Mouse (Mus musculus) layer of hippocampus, postnatal 36 days (tissue): ENCODE data around the gene Prss48. TPM values are rescaled to one million over a fixed set of nuclear protein-coding genes. Genes with fewer than 3 reads are reported as not detected.
"Not testable (repeated sequence)": the region's sequence is repeated elsewhere in the genome, so short reads cannot be mapped to it uniquely, and the experiment has no call there.

Experiments used
- DNase-seq, 2 experiments: peaks; one replicate each; pipeline ENCODE4 v3.0.0; 2022
- total RNA-seq, 2 experiments: library from RNA; stranded (reverse); gene quantifications; 2 replicates each; pipeline ENCODE4 v1.2.3; 2021

Prss48 gene
- total RNA-seq, 2 experiments from 2014 or later = not detected

DNA sequence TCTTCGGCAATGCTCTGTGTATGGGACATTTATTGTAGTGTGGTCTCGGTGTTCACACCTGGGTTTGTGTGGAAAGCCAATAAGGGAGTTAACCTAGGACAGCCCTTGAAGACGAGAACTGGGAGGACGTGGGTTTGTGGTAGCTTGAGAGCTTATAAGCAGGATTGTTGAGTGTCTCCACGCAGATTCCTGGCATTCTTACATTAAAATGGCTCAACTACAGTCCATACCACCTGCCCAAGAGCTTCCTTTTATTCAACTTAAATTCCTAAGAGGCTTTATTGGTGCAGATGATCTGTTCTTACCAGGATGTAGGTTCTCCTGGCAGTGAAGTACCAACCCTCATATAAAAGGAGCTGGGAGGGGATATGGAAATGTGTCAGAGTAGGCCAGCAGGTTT, 649 bp upstream of the Prss48 start:
- DNase-seq = no peak

DNA sequence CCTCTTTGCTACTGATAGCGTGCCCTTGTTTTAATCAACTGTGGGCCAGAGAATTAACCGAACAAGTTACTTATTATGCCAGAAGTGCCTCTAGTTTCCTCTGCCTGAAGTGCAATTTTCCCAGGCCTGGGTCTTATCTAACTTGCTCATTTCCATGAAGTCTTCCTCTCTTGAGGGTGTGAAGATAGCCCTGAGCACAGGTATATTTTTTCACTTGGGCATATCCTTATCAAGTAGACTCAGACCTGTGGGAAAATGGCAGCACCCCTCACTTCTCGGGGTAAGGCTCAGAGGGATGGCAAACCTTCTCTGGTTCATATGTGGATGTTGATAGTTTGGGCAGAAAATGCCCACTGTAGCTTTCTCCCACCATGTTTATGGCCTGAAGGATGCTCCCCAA, 1.0 kb downstream of the Prss48 start:
- DNase-seq = no peak

DNA sequence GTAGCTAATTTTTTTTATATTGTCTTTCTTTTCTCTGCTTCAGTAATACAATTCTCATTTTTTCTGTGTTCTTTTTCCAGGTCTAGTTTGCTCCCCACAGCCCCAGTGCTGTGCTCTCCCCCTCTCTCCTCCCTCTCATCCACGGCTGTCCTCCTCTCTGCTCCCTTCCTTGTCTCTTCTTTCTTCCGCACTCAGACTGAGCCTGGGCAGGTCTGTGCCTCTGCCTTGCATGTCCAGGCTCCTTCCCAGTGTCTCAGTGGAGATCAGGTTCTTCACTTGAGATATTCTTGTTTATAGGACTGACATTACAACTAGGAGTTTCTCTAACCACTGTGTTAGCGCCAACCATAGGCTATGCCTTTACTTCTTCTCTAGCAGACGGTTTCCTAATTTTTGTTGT, 7.6 kb downstream of the Prss48 start:
- no peak for DNase-seq

DNA sequence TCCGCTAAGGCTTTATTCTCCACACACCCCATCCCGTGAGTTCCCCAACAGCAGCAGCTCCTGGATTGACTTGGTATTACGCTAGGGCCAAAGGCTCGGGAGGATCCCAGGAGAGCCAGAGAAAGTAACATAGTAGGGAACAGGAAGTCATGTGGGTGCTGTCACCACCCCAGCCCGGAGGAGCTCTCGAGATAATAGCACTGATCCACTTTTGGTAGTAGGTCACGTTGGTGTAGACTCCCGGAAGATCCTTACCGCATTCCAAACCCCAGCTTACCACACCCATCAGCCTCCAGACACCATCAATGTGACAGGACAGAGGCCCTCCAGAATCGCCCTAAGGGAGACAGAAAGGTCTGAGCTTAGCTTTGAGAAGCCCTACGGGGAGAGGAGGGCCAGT, 8.5 kb downstream of the Prss48 start:
- no peak for DNase-seq

DNA sequence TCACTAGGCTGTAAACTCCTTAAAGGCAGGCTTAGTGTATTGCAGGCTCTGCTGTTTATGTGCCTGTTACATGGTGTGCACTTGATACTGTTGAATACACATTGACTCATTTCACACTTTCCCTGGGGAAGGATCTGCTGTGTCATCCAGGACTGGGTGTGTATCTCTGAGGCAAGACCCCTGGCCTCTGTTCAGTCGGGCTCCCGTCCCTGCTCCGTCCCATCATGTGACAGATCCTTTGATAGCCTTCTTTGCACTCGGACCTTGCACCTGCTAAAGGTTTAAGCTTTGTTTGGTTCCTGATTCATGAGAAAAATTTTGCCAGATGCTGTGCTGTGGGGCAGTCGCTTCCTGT, 10.5 kb downstream of the Prss48 start:
- DNase-seq = no peak

DNA sequence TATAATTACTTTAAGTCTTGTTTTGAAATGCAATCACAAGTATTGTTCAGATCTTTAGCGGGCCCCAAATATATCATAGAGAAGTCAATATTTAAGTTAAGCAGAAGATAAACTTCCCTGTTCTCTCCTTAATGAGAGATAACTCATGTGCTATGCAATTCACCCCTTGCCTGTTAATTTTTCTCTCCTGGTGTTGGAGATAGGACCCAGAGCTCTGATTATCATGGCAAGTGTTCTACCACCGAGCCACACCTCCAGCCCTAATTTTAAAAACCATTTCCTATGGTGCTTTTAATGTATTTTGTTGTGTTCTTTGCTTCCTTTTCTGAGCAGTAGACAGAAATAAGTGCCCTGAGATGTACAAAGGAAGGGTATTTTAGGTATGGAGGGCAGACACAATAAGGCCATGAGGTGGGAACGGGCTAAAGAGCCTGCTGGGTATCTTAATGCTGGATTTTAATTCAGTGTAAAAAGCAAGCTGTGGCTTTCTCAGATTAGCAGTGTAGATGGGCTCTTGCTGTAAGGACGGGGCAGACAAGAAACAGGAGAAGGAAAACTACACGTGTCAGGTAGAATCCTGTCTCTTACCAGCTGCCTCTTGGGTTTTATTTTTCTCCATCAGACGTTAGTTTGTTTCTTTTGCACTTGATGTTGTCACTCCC, 11.0 kb downstream of the Prss48 start:
- DNase-seq = no peak

DNA sequence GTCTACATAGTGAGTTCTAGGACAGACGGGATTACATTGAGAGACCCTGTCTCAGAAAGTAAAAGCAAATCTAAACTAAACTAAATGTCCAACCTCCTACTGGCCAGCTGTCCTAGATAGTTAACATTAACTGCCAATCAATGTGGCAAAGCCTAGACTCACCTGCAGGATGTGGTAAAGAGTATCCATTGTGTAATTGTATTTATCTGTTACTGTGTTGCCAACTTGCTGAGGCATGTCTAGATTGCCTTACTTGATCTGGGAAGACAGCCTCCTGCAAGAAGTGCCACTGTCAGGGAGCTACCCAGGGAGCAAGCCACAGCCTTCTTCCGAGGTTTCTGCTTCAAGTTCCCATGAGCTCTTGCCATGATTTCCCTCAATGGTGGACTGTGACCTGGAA, 15.1 kb downstream of the Prss48 start:
- DNase-seq = no peak

DNA sequence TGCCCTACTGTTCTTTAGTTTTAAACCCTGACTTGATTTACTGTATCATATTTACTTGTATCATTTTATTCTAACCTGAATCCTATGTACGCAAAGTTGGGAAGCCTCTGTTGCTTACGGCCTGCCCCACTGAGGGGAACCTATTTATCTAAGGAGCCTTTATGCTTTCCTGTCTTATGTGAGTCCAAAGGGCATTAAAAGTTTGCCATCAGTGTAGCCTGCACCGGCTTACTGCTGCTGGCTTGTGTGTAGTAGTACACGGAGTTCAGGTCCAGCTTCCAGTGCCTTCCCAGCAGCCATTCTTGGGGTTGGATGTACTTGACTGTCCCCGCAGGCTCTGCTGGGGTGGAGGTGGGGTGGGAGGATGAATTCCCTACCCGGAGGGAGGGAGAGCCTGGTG, 17.8 kb downstream of the Prss48 start:
- DNase-seq = no peak

DNA sequence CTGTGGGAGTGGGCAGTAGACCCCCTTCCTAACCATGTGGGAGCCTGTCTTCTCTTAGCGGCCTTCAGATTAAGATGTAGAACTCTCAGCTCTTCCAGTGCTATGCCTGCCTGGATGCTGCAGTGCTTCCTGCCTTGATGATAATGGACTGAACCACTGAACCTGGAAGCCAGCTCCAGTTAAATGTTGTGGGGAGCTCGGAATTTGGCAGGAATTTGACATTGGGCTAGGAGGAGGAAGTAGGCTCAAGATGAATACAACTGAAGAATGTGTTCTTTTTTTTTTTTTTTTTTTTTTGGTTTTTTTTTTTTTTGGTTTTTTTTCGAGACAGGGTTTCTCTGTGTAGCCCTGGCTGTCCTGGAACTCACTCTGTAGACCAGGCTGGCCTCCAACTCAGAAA, 20.5 kb downstream of the Prss48 start:
- not testable (repeated sequence) for DNase-seq

DNA sequence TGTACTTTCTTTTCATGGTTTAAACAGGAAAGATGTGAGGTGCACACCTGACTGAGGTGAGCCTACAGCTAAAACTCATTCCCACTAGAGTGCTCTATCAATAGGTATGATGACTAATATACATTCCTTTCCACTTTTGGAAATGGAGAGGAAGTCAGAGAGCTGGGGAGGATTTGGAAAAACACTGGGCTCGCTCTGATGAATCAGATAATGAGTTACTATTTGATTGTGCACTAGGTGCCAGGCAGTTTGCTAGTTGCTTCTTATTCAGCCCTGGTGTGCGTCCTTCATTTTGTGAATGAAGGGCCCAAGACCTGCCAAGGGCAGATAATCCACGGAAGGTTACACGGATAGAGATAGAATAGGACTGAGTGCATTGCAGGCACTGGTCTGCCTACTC, 22.3 kb downstream of the Prss48 start:
- no peak for DNase-seq

DNA sequence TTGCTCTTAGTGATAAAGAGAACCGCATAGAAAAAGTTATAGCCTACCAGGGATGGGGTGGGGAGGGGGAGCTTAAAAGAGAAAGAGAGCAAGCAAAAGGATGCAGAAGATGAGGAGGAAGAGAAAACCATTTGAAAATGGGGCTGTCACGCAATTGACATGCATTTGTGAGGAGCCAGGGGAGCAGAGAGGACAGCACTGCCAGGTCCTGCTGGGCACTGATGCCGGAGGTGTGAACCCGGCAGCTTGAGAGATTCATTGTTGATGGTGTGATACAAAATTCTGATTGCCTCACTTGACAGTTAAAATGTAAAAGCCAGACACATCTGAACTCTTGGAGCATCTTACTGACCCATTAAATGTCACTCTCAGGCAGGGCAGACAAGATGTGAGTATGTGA, 27.8 kb downstream of the Prss48 start:
- DNase-seq = no peak

DNA sequence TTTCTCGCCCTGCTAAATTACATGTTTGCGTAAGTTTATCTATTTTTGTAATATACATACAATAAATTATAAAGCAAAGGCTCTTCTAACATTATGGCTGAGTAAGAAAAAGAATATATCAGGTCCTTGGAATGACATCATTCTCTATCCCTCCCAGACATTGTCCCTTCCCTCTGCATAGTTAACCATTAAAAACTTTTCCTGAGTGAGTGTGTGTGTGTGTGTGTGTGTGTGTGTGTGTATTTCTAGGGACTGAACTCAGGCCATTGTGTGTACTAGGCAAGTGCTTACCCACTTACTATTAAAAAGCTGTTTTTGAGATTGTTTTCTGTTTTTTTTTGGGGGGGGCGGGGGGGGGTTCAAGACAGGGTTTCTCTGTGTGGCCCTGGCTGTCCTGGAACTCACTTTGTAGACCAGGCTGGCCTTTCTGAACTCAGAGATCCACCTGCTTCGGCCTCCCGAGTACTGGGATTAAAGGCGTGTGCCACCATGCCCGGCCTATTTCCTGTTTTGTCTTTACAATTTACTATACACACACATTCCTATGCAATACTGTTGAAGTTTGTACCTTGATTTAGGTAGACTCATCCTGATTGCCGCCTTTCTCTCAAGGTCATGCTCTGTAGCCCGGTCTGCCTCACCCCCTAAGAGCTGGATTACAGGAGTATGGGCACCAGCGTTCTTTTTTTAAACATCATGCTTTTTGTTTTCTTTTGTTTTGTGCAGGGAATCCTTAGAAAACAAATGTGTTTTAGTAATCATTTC, 28.7 kb downstream of the Prss48 start:
- no peak for DNase-seq

DNA sequence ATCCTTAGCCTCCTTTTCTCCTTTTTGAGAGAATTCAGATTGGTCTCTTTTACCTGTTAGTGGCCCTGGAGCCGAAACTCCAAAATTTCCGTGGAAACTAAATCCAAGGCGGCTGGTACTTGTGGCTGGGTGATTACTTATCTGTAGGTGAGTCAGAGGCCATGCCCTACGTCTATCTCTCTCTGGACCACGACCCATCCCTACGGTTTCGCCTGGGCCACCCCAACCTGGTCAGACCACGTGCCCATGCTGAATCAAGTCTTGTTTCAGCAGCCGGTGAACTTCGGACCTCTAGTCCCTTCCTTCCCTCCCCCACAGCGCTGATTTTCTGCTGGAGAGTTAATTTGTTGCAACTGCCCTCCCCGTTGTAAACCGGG, 30.7 kb downstream of the Prss48 start:
- DNase-seq = no peak

DNA sequence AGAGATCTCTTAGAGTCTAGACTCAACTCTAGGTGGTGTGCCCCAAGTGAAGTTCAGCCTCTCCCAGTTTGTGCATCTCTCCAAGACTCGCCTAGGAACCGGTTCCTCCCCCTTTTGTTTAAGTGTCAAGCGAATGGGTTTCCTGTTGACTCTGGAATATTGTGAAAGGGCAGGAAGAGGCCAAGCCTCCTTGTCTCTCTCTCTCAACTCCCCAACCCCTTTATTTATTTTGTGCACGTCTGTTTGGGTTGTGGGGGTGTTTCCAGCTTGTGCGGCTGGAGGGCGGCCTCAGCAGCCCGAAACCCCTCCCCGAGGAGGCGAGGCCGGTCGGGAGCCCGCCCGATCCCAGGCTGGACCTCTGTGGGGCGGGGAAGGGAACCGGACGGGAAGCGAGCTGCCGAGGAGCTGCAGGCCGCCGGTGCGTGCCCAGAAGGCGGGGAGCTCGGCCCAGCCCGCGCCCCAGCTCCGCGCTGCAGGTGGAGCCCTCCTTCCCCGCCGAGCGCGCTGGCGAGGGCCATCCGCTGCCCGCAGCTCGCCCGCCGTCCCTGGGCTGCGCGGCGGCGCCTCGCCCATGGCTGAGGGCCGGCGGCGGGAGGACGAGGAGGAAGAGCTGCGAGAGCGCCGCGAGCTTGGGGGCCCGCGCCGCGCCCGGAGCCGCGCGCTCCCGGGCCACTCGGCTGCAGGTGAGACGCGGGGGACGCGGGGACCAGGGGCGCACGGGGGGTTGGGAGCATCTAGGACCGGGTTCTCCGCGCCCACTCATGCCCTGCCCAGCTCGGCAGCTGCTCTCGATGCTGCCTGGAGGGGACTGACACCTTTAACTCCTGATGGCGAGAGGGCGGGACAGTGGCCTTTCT, 31.3 kb downstream of the Prss48 start, which contains the start of gene Sh3d19:
Gene Sh3d19 (plus strand): TSS at position 368 of the 857 bp plus-strand sequence.
- DNase-seq = peak; percentile 65 to 74

DNA sequence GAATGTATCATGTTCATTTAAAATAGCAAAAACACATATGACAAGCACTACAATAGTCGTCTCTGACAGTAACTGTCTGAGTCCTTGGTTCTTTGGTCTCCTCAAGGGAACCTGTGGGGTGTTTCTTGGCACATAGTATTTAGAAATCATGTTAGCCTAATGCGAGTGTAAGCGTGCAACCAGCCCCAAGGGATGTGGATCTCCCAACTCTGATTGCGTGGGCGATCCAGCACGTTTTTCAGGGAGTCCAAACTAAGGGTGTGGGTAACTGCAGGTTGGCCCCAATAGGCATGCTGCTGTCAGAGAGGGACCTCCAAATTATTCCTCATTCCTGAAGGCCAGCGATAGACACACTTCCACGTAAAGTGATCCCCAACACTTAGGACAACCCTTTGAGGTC, 33.3 kb downstream of the Prss48 start:
- DNase-seq = no peak

DNA sequence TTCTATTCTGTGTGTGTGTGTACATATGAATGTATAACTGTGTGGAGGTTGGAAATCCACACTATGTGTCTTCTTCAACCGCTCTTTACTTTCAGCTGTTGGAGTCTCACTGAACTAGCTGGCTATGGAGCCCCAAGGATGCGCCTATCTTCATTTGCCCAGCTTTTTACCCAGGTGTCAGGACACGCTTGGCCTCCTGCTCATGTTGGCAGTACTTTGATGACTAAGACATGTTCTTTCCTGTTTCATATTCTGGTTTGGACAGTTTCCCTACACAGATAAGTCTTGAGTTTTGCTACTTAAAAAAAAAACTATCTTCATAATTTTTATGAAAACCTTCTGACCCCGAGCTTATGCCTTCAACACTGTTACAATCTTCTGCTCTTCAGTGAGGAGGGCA, 36.8 kb downstream of the Prss48 start:
- no peak for DNase-seq

DNA sequence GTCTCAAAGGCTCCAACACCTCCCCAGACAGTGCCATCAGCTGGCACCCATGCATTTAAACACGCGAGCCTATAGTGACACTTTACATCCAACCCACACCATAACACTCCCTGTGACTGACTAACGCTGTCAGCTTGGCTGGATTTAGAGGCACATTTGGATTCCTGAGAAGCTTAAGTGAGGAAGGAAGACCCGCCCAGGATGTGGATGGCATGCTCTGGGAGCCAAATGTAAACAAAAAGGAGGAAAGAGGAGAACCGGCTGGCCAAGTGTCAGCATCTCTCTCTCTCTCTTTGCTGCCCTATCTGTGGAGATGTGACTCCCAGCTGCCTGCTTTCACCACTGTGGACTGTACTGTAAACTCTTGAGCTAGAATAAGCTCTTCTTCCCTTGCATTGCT, 41.2 kb downstream of the Prss48 start:
- no peak for DNase-seq

DNA sequence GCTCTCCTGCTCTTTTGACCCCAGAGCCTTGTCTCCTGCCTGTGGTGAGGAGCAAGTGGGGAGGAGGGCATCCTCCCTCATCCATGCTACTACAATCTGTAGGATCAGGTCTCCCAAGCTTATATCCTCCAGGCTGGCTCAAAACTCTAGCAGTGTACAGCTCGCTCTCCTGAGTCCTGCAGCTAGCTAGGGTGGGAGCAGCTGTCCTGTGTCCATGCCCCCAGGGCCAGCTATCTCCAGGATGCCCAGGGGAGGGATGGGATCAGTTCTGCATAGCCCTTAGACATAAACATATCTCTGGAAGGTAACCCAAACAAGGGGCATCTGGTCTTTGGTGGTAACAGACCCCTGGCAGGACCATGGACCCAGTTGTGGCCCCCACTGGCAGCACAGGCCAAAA, 42.6 kb downstream of the Prss48 start:
- DNase-seq = no peak

DNA sequence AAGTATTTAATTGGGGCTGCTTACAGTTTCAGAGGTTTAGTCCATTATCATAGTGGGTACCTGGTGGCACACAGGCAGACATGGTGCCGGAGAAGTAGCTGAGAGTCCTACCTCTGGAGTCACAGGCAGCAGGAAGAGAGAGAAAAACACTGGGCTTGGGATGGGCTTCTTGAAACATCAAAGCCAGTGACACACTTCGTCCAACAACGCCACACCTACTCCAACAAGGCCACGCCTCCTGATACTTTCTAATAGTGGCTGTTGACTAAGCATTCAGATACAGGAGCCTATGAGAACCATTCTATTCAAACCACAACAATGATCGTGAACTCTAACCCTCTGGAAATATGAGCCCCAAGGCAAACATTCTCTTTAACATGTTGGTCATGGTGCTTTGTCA, 46.6 kb downstream of the Prss48 start:
- no peak for DNase-seq

DNA sequence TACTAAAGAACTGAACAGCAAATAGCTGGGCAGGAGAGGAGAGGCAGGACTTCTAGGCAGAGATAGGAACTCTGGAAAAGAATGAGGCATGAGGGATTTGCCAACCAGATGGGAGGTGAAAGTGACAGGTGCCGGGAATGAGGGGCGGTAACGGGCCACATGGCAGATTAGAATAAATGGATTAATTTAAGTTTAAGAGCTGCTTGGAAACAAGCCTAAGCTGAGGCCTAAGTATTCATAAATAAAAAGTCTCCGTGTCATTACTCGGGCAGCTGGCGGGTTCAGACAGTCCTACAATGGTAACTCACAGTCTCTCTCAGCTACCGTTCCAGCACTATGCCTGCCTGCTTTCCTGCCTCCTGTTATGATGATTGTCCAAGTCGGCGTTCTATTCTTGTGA, 47.0 kb downstream of the Prss48 start:
- DNase-seq = peak in 1 of 2 experiments; percentile 24

DNA sequence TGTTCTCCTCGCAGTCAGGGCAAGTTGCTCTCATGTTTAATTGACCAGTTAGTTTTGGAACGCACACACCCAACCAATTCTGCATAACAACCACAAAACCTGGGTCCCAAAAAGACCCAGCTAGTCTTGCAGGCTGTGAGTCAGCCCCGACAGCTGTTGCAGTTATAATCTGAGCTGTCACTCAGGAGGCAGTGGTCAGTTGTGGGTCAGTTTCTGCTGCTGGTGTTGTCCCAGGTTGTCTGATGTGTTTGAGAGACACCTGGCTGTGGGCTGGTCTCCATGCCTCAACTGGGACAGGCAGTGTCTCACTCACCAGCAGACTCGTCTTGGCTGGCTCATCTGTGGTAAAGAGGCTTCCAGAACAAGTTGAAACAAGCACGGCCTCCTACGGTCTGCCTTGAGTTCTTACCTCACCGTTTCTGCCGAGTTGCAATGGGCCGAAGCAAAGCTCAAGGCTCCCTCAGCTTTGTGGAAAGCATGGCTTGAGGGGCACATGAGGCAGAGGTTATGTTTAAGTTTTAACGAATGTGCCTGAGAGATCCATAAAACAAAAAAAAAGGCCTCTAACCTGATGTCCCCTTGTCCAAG, 49.5 kb downstream of the Prss48 start:
- DNase-seq = no peak

DNA sequence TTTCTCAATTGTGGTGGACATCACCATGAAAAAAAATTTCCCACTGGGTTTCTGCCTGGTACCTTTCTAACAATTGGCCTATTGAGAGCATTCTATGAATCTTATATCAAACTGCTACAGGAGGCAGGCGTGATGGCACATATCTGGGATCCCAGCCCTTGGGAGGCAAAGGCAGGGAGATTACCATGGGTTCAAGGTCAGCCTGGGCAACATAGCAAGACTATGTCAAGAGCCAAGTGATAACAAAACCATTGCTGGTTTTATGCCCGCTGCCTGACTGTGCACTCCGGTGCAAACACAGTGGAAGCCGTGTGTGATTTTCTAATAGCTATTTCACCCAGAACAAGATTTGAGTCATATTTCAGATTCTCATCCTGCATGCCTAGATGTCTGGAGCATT, 51.4 kb downstream of the Prss48 start:
- DNase-seq = no peak
